Mouse (Mus musculus) hindbrain, embryonic 10.5 days (tissue): ENCODE results near the gene Rcc1l. TPM values are rescaled to one million over a fixed set of nuclear protein-coding genes. Genes with fewer than 3 reads are reported as not detected.

Source experiments
- DNase-seq: peaks from one replicate; pipeline ENCODE4 v3.0.0-alpha.2; 2017; ENCODE audit warnings: low spot score
- H3K27ac ChIP-seq: fragments of 300-500 bp; sonication (generic); 2 replicates; pipeline ENCODE4 v1.5.1; 2016; ENCODE audit warnings: mild to moderate bottlenecking, moderate library complexity
- H3K27me3 ChIP-seq: fragments of 300-500 bp; sonication (generic); 2 replicates; pipeline ENCODE4 v1.6.1; 2016; ENCODE audit warnings: mild to moderate bottlenecking; ENCODE audit not compliant: poor library complexity, insufficient read depth, severe bottlenecking
- H3K36me3 ChIP-seq: fragments of 300-500 bp; sonication (generic); 2 replicates; pipeline ENCODE4 v1.6.1; 2016; ENCODE audit warnings: mild to moderate bottlenecking, moderate library complexity
- H3K4me1 ChIP-seq: fragments of 300-500 bp; sonication (generic); replicated peaks from 2 replicates; pipeline ENCODE4 v1.6.1; 2016; ENCODE audit warnings: mild to moderate bottlenecking
- H3K4me3 ChIP-seq: fragments of 300-500 bp; sonication (generic); 2 replicates; pipeline ENCODE4 v1.5.1; 2016; ENCODE audit warnings: mild to moderate bottlenecking, moderate library complexity
- H3K9me3 ChIP-seq: fragments of 300-500 bp; sonication (generic); 2 replicates; pipeline ENCODE4 v1.6.1; 2016; ENCODE audit warnings: mild to moderate bottlenecking, moderate library complexity
- WGBS: fragments of 180-500 bp; shearing (Covaris S2); methylation state at CpG from one replicate; pipeline ENCODE4 v1.1.7; 2016; 5-methylcytosine and 5-hydroxymethylcytosine counted together
- polyA plus RNA-seq: library from polyadenylated mRNA; unstranded; fragments of >200 nt; fragmentation: Nextera tagmentation; extraction: Ambion mirVana; gene quantifications from 2 replicates; pipeline ENCODE4 v1.2.1, GENCODE M21; 2016

Gene Rcc1l
- polyA plus RNA-seq, 1 experiment from 2014 or later = 31.0 TPM

DNA sequence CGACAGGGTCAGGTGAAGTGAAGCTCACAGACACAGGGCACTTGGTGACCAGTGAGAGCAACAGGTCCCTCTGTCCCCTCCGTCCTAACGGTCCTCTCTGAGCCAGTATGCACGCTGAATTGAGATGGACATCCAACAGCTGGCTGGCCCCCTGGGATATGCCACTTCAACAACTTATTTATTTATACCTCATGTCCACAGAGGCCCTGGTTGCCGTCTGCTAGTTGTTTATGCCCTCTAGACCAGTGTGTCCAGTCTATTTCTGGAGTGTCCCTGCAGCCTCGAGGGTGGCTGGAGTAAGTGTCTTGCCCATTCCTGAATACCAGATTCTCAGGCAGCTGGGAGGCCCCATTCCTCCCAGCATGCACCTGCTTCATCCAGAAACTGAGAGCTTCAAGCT is 52.7 kb downstream of the Rcc1l start:
- Histone ChIP-seq H3K9me3 (peaks cover 9% of the 10 kb centered on the region), H3K4me3 (no peak overlapping the region), H3K36me3 (peaks cover 45% of the 10 kb centered on the region), H3K27me3 (no peaks in the 10 kb centered on the region), H3K4me1 (peaks cover 16% of the 10 kb centered on the region), H3K27ac (no peak overlapping the region)
- no peak for DNase-seq
- 83% methylated on average over 6 of the region's 6 CpGs for WGBS

DNA sequence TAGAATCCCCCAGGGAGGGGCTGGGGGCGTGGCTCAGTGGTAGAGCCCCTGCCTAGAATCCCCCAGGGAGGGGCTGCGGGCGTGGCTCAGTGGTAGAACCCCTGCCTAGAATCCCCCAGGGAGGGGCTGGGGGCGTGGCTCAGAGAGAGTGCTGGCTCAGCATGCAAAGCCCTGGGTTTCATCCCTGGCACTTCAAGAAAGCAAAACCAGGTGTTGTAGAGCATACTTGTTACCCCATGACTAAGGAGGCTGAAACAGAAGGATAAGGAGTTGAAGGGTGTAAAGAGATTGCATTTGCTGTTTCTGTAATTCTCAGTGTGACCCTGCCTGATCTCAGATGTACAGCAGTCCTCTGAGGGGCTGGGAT is 54.7 kb downstream of the Rcc1l start:
- DNase-seq = no peak
- WGBS = 76% methylated on average over 4 of the region's 4 CpGs
- Histone ChIP-seq H3K27ac (no peak overlapping the region), H3K27me3 (no peaks in the 10 kb centered on the region), H3K4me1 (peaks cover 16% of the 10 kb centered on the region), H3K4me3 (no peak overlapping the region), H3K9me3 (peaks cover 6% of the 10 kb centered on the region), H3K36me3 (peaks cover 45% of the 10 kb centered on the region)

DNA sequence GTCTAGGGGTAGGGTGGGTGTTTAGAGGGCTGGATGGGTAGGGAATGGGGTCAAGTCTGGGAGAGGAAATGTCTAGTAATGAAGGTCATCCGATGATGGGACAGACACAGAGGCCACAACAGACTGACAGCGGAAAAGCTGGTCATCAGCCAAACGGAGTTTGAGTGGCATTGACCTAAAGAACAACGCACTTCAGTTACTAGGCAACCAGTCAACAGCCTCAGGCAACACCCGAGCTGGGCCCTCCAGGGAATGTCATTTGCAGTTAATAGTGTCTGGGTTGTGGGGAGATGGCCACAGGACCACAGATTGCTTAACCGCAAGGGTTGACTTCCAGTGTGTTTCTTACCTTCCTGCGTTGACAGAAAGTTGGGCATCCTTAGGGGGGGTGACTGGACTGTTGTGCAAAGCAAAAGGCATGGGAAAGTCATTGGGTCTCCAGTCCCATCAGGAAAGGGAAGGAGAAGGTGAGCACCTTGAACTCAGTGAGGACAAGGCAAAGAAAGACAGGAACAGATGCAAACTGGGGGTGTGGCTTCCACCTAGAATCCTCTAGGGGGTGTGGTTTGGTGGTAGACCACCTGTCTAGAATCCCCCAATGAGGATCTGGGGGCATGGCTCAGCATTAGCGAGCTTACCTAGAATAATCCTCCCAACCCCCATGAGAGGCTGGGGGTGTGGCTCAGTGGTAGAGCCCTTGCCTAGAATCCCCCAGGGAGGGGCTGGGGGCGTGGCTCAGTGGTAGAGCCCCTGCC is 55.3 kb downstream of the Rcc1l start:
- WGBS = 73% methylated on average over 9 of the region's 9 CpGs
- Histone ChIP-seq H3K27me3 (no peaks in the 10 kb centered on the region), H3K4me3 (no peak overlapping the region), H3K36me3 (peaks cover 39% of the 10 kb centered on the region), H3K4me1 (peaks cover 16% of the 10 kb centered on the region), H3K27ac (no peak overlapping the region), H3K9me3 (0 out of 2 replicates have a peak, but pooled peaks cover 2% of the 10 kb centered on the region)
- DNase-seq = peak; percentile 23

DNA sequence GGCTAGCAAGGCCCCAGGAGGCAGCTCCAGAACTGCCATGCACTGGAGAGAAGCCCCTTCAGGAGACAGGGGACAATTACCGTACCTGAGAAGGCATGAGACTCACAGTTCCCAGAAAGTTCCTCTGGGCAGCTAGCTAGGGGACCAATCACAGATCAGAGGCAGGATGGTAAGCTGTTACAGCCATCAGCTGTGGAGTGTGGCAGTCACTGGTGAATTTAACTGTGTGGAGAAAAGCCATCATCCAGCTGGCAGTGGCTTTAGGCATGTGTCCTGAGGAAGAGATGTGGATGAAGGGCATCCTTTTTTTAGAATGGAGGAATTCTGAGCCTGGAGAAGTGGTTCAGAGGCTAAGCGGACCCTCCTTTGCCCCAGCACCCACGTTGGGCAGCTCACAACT is 56.4 kb downstream of the Rcc1l start:
- Histone ChIP-seq H3K9me3 (no peaks in the 10 kb centered on the region), H3K27me3 (no peaks in the 10 kb centered on the region), H3K36me3 (peaks cover 32% of the 10 kb centered on the region), H3K4me3 (no peak overlapping the region), H3K27ac (no peak overlapping the region), H3K4me1 (peaks cover 16% of the 10 kb centered on the region)
- DNase-seq = no peak
- 91% methylated on average over 3 of the region's 3 CpGs for WGBS

DNA sequence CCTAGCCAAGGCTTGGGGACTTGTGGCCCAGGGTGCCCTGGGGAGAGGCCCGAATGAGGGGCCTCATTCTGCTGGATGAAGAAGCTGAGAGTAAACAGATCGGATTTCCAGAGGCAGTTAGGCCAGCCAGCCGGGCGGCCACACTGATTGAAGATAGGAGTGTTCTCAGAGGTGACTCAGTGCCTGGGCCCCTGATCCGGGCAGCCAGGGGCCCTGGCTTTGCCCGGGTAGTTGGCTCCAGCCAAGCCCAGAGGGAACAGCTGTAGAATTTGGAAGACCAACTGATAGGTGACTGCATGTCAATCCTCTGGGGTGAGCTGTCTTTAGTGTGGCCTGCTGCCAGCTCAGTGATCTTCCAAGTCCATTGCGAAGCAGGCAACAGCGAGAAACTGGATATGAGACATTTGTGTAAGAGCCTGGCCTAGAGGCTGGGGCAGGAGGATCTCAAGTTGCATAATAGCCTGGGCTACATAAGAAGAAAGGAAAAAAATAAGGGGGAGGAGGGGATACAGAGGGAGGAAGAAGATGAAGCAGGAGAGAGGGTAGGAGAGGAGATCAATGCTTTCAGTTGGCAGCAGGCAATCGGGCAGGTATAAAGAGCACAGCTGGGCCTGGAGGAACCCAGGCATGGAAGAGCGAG is 57.0 kb downstream of the Rcc1l start:
- 71% methylated on average over 10 of the region's 10 CpGs for WGBS
- Histone ChIP-seq H3K27ac (no peak overlapping the region), H3K36me3 (peaks cover 30% of the 10 kb centered on the region), H3K9me3 (no peaks in the 10 kb centered on the region), H3K4me3 (no peak overlapping the region), H3K27me3 (no peaks in the 10 kb centered on the region), H3K4me1 (peaks cover 16% of the 10 kb centered on the region)
- no peak for DNase-seq

GRCm38 (mm10) chr5:134118798-134119407 is 57.7 kb downstream of the Rcc1l start:
- peaks cover 16% of the 10 kb centered on the region for H3K4me1 ChIP-seq
- peaks cover 24% of the 10 kb centered on the region for H3K36me3 ChIP-seq
- no peak for DNase-seq
- WGBS = 91% methylated on average over 15 of the region's 15 CpGs
- H3K27ac ChIP-seq = no peak overlapping the region
- H3K27me3 ChIP-seq = no peaks in the 10 kb centered on the region
- no peak overlapping the region for H3K4me3 ChIP-seq
- H3K9me3 ChIP-seq = no peaks in the 10 kb centered on the region

GRCm38 (mm10) chr5:134115639-134116259 is 60.8 kb downstream of the Rcc1l start:
- Histone ChIP-seq H3K4me1 (peaks cover 7% of the 10 kb centered on the region), H3K27ac (no peak overlapping the region), H3K27me3 (no peaks in the 10 kb centered on the region), H3K9me3 (no peaks in the 10 kb centered on the region; the same call in 1 of the 2 replicates), H3K4me3 (no peak overlapping the region), H3K36me3 (peaks cover 44% of the 10 kb centered on the region)
- DNase-seq = no peak
- WGBS = 93% methylated on average over 7 of the region's 7 CpGs

GRCm38 (mm10) chr5:134114981-134115380 is 61.6 kb downstream of the Rcc1l start:
- Histone ChIP-seq H3K27me3 (no peaks in the 10 kb centered on the region), H3K4me1 (peaks cover 7% of the 10 kb centered on the region; the same call in 1 of the 2 replicates), H3K9me3 (no peaks in the 10 kb centered on the region; the same call in 1 of the 2 replicates), H3K27ac (no peak overlapping the region), H3K4me3 (no peak overlapping the region), H3K36me3 (peaks cover 52% of the 10 kb centered on the region)
- no peak for DNase-seq
- 88% methylated on average over 5 of the region's 5 CpGs for WGBS

DNA sequence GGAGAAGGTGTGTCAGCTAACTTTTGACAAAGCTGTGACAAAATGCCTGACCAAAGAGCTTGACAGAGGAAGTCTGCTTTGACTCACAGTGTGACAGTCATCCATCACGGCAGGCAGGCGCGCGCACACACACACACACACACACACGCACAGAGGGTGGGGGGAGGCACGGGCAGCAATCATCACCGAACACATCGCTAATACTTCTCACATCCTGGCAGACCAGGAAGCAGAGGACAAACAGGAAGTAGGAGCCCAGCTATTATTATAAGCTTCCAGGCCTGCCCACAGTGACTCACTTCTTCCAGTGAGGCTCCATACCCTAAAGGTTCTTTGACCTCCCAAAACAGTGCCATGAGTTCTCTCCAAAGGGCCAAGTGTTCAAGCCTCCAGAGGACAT is 70.7 kb downstream of the Rcc1l start:
- Histone ChIP-seq H3K27me3 (no peaks in the 10 kb centered on the region), H3K9me3 (peaks cover 7% of the 10 kb centered on the region; the same call in 1 of the 2 replicates), H3K4me1 (peaks cover 21% of the 10 kb centered on the region), H3K4me3 (no peak overlapping the region), H3K36me3 (peaks cover 47% of the 10 kb centered on the region), H3K27ac (no peak overlapping the region)
- WGBS = 93% methylated on average over 8 of the region's 8 CpGs
- no peak for DNase-seq

GRCm38 (mm10) chr5:134102720-134103119 is 73.9 kb downstream of the Rcc1l start:
- DNase-seq = no peak
- Histone ChIP-seq H3K36me3 (peaks cover 23% of the 10 kb centered on the region), H3K27ac (no peak overlapping the region), H3K4me3 (no peak overlapping the region), H3K27me3 (peaks cover 7% of the 10 kb centered on the region; the same call in 1 of the 2 replicates), H3K4me1 (peaks cover 42% of the 10 kb centered on the region), H3K9me3 (peaks cover 7% of the 10 kb centered on the region; the same call in 1 of the 2 replicates)
- WGBS = 84% methylated on average over 6 of the region's 6 CpGs

DNA sequence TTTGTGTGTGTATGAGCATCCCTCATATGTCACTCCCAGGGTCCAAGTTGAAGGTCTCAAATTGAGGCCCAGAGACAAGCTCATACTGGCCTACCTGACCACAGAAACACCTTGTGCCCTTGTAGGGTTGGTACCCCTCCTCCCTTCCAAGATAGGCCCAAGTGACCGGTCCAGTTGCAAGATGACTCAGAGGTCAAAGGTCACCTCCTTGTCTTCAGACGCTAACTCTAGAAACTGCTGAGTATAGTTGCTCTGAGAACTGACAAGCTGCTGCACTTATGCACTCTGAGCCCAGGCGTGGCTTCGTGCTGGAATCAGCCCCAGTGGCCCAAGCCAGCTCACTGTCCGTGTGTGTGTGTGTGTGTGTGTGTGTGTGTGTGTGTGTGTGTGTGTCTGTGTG is 74.7 kb downstream of the Rcc1l start:
- peaks cover 3% of the 10 kb centered on the region; the same call in 1 of the 2 replicates for H3K9me3 ChIP-seq
- peaks cover 7% of the 10 kb centered on the region; the same call in 1 of the 2 replicates for H3K27me3 ChIP-seq
- no peak overlapping the region for H3K27ac ChIP-seq
- peak overlapping the region; percentile 11; the same call in 1 of the 2 replicates for H3K4me3 ChIP-seq
- H3K36me3 ChIP-seq = peaks cover 17% of the 10 kb centered on the region
- H3K4me1 ChIP-seq = peaks cover 42% of the 10 kb centered on the region
- WGBS = 39% methylated on average over 5 of the region's 5 CpGs
- peak; percentile 16 for DNase-seq

DNA sequence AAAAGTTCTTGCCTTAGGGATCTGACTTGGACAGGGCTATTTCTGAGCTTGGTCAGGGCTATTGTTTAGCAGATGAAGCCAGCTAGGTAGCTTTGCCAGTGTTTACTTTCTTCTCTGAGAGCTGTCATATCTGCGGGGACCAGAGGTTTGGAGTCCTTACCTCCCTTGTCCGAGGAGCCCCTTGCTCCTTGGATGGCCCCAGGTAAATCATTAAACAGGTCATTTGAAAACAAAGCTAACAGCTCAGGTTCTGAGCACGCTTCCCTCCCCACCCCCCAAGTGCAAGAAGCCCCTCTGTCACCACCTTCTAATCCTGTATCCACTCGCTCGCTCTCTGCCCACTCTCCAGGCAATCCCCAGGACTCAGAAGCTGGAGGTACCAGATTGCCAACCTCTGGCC is 75.3 kb downstream of the Rcc1l start:
- peaks cover 7% of the 10 kb centered on the region; the same call in 1 of the 2 replicates for H3K27me3 ChIP-seq
- H3K36me3 ChIP-seq = peaks cover 11% of the 10 kb centered on the region
- WGBS = 60% methylated on average over 5 of the region's 5 CpGs
- H3K4me1 ChIP-seq = peaks cover 42% of the 10 kb centered on the region
- H3K27ac ChIP-seq = 0 out of 2 replicates have a peak overlapping the region, but pooled peaks have one; percentile 29
- no peaks in the 10 kb centered on the region for H3K9me3 ChIP-seq
- peak overlapping the region; percentile 82; the same call in 1 of the 2 replicates for H3K4me3 ChIP-seq
- no peak for DNase-seq
